Mouse (Mus musculus): ENCODE data around the gene Cacna2d3. TPM values are rescaled to one million over a fixed set of nuclear protein-coding genes. Genes with fewer than 3 reads are reported as not detected.

The Cacna2d3 gene
- total and polyA plus RNA-seq, 3 experiments, result not detected

DNA sequence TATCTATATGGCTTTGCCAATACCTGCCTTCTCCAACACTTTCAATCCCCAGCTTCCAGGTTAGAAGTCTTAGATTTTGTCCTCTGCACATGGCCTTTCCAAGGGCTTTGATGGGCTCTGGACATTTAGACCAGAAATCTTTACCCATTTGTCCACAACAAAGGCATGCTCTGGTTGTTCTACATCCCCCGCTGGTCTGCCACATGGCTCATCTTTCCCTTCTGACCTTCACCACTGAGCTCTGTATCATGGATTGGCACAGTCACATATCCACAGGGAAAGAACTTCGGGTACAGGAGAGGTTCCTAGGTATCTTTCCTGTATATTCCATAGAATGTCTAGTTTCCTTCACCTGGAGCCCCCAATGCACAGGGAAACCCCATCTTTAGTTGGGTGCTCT lies 387.4 kb downstream of the Cacna2d3 start:
- no peak overlapping the region for H3K9ac ChIP-seq (ENCODE audit: control insufficient read depth, low read depth, low read length, poor library complexity, severe bottlenecking)
- no peaks in the 10 kb centered on the region for H3K36me3 ChIP-seq (ENCODE audit: control insufficient read depth in 1 of 2, insufficient read depth in 2 of 2, low read length in 2 of 2)
- no peaks in the 10 kb centered on the region for H3K27me3 ChIP-seq (ENCODE audit: control insufficient read depth in 1 of 2, insufficient read depth in 2 of 2, low read length in 2 of 2)
- H3K27ac ChIP-seq (ENCODE audit: control insufficient read depth, low read depth, low read length), result no peak overlapping the region
- DNase-seq (ENCODE audit: low read depth, low spot score), result no peak
- TF ChIP-seq BHLHE40 (IDR thresholded peaks at IDR 0.05; ENCODE audit: borderline replicate concordance, low read depth, low read length), result no peak
- TF ChIP-seq RAD21 (IDR thresholded peaks at IDR 0.05; ENCODE audit: low read depth, low read length), result no peak
- no peak for TF ChIP-seq TBP (IDR thresholded peaks at IDR 0.05; ENCODE audit: low read depth, low read length)
- no peak for TF ChIP-seq SMC3 (IDR thresholded peaks at IDR 0.05; ENCODE audit: low read depth, low read length)
- no peak for TF ChIP-seq USF2 (IDR thresholded peaks at IDR 0.05; ENCODE audit: borderline replicate concordance in 1 of 2, insufficient read depth in 1 of 2, low read depth in 1 of 2, low read length in 2 of 2)
- TF ChIP-seq POLR2A (IDR thresholded peaks at IDR 0.05; ENCODE audit: control insufficient read depth in 1 of 2, insufficient read depth in 1 of 2, low read depth in 1 of 2, low read length in 2 of 2, poor library complexity in 1 of 2), result no peak
- TF ChIP-seq ZNF384 (IDR thresholded peaks at IDR 0.05; ENCODE audit: low read depth, low read length), result no peak
- TF ChIP-seq CHD2 (IDR thresholded peaks at IDR 0.05; ENCODE audit: low read length), result no peak
- no peak for TF ChIP-seq SIN3A (IDR thresholded peaks at IDR 0.05; ENCODE audit: low read length)
- H3K4me1 ChIP-seq (ENCODE audit: control insufficient read depth in 1 of 2, insufficient read depth in 2 of 2, low read length in 2 of 2), result no peaks in the 10 kb centered on the region
- no peak overlapping the region for H3K4me3 ChIP-seq (ENCODE audit: control insufficient read depth in 1 of 2, insufficient read depth in 1 of 2, low read depth in 2 of 2, low read length in 2 of 2)
- H3K9me3 ChIP-seq (replicated peaks; ENCODE audit: insufficient read depth, low read length), result no peaks in the 10 kb centered on the region
- no peaks in the 10 kb centered on the region for H3K79me2 ChIP-seq (ENCODE audit: control insufficient read depth, insufficient read depth, low read length, poor library complexity)

DNA sequence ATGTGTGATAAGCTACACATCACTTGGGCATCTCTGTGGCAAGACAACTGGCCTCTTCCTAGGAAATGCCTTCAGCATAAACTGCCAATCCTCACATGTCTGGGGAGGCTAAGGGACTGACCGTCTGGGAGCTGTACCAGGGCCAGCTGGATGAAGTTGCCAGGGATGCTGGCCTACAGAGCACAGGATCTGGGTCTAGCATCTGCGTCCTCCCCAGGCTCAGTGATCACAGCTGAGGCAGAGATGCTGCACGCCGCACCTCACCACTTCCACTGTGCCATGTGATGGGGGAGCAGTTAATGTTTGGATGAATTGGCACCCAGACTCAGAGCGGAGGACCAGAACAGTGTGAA lies 397.3 kb downstream of the Cacna2d3 start:
- Histone ChIP-seq H3K9ac (ENCODE audit: control insufficient read depth, low read depth, low read length, poor library complexity, severe bottlenecking) (no peak overlapping the region), H3K27me3 (ENCODE audit: control insufficient read depth in 1 of 2, insufficient read depth in 2 of 2, low read length in 2 of 2) (no peaks in the 10 kb centered on the region), H3K9me3 (replicated peaks; ENCODE audit: insufficient read depth, low read length) (no peaks in the 10 kb centered on the region), H3K27ac (ENCODE audit: control insufficient read depth, low read depth, low read length) (no peak overlapping the region), H3K4me3 (ENCODE audit: control insufficient read depth in 1 of 2, insufficient read depth in 1 of 2, low read depth in 2 of 2, low read length in 2 of 2) (no peak overlapping the region), H3K4me1 (ENCODE audit: control insufficient read depth in 1 of 2, insufficient read depth in 2 of 2, low read length in 2 of 2) (no peaks in the 10 kb centered on the region), H3K36me3 (ENCODE audit: control insufficient read depth in 1 of 2, insufficient read depth in 2 of 2, low read length in 2 of 2) (no peaks in the 10 kb centered on the region), H3K79me2 (ENCODE audit: control insufficient read depth, insufficient read depth, low read length, poor library complexity) (no peaks in the 10 kb centered on the region)
- no peak for TF ChIP-seq RCOR1 (IDR thresholded peaks at IDR 0.05; ENCODE audit: low read depth, low read length)
- no peak for TF ChIP-seq KAT2A (conservative IDR thresholded peaks at IDR 0.05; ENCODE audit: low read depth, low read length)
- TF ChIP-seq MAX (IDR thresholded peaks at IDR 0.05; ENCODE audit: low read length), result no peak
- no peak for DNase-seq (ENCODE audit: low read depth, low spot score)

DNA sequence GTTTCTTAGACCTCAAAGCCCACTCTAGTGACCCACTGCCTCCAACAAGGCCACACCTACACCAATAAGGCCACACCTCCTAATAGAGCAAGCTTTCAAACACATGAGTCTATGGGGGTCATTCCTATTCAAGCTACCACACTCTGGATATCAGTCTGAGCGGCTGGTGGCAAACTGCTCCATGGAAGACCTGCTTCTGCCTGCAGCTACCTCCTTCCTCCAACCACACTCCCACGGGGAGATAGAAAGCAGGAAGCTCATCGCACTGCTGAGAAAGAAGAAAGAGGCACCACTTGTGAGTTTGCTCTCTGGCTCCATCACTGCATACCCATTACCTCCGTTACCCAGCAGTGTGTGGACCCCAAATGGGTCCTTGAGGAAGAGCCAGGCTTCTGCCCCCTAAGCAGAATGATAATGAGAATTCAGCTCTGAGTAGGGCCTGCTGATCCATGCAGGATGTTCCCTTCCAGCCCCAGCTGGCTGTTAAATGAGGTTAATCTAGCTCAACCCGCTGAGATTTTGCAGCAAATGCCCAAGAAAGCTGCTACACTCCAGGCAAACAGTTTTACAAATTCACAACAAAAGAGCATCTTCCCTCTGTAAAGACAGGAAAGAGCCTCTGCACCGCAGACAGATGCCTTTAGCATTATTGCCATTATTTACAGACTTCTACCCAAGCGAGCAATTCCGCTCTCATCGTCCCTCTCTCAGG lies 397.8 kb downstream of the Cacna2d3 start:
- no peaks in the 10 kb centered on the region for H3K36me3 ChIP-seq (ENCODE audit: control insufficient read depth in 1 of 2, insufficient read depth in 2 of 2, low read length in 2 of 2)
- H3K9me3 ChIP-seq (replicated peaks; ENCODE audit: insufficient read depth, low read length), result no peaks in the 10 kb centered on the region
- no peak overlapping the region for H3K27ac ChIP-seq (ENCODE audit: control insufficient read depth, low read depth, low read length)
- H3K4me3 ChIP-seq (ENCODE audit: control insufficient read depth in 1 of 2, insufficient read depth in 1 of 2, low read depth in 2 of 2, low read length in 2 of 2), result no peak overlapping the region
- TF ChIP-seq POLR2AphosphoS5 (IDR thresholded peaks at IDR 0.05; ENCODE audit: borderline replicate concordance, low read depth, low read length), result no peak
- TF ChIP-seq USF2 (IDR thresholded peaks at IDR 0.05; ENCODE audit: borderline replicate concordance in 1 of 2, insufficient read depth in 1 of 2, low read depth in 1 of 2, low read length in 2 of 2), result no peak
- TF ChIP-seq MXI1 (IDR thresholded peaks at IDR 0.05; ENCODE audit: low read depth, low read length), result no peak
- no peak for TF ChIP-seq ETS1 (IDR thresholded peaks at IDR 0.05; ENCODE audit: low read depth, low read length)
- TF ChIP-seq ELF1 (IDR thresholded peaks at IDR 0.05; ENCODE audit: low read depth, low read length), result no peak
- no peak for TF ChIP-seq MYB (IDR thresholded peaks at IDR 0.05; ENCODE audit: low read depth, low read length)
- no peak for TF ChIP-seq ZC3H11A (IDR thresholded peaks at IDR 0.05; ENCODE audit: low read depth, low read length)
- TF ChIP-seq CHD1 (IDR thresholded peaks at IDR 0.05; ENCODE audit: low read depth, low read length), result no peak
- no peak for TF ChIP-seq GABPA (IDR thresholded peaks at IDR 0.05; ENCODE audit: low read depth, low read length)
- no peak for TF ChIP-seq GATA1 (IDR thresholded peaks at IDR 0.05; ENCODE audit: low read depth, low read length)
- no peak overlapping the region for H3K9ac ChIP-seq (ENCODE audit: control insufficient read depth, low read depth, low read length, poor library complexity, severe bottlenecking)
- no peak for DNase-seq (ENCODE audit: low read depth, low spot score)
- H3K79me2 ChIP-seq (ENCODE audit: control insufficient read depth, insufficient read depth, low read length, poor library complexity), result no peaks in the 10 kb centered on the region
- no peaks in the 10 kb centered on the region for H3K27me3 ChIP-seq (ENCODE audit: control insufficient read depth in 1 of 2, insufficient read depth in 2 of 2, low read length in 2 of 2)
- no peaks in the 10 kb centered on the region for H3K4me1 ChIP-seq (ENCODE audit: control insufficient read depth in 1 of 2, insufficient read depth in 2 of 2, low read length in 2 of 2)

Measured in MEL (cell line).